13 mouse cellular contexts compared by ENCODE assay signal in genomic region chr9:64078386-64078792, GRCm38 (mm10). TPM values are rescaled to one million over a fixed set of nuclear protein-coding genes. Genes with fewer than 3 reads are reported as not detected.
DNase-seq lines count a peak whose midpoint lies in the region; ATAC-seq lines count a peak whose summit lies in the region.
"Had no signal": no experiment of that assay in that cellular context is flagged by ENCODE, and none has a peak within 500 bp of the region (broad histone marks: within the 10 kb centered on the region; RNA-seq: fewer than 3 reads in every experiment).

No protein-coding gene starts in this region.

- H3K27ac ChIP-seq in kidney, embryonic 15.5 days: peak overlapping the region; percentile 49
- peak overlapping the region; percentile 64 for H3K27ac ChIP-seq in heart, embryonic 15.5 days
- peak overlapping the region; percentile 92 for H3K27ac ChIP-seq in liver, embryonic 11.5 days (ENCODE audit: low read depth, low read length)
- H3K27ac ChIP-seq: forebrain, embryonic 15.5 days; neural tube, embryonic 13.5 days had no signal

- 0 out of 2 replicates have a peak overlapping the region, but pooled peaks have one; percentile 23 for H3K9ac ChIP-seq in kidney, embryonic 15.5 days
- peak overlapping the region; percentile 38 for H3K9ac ChIP-seq in heart, embryonic 15.5 days
- peak overlapping the region; percentile 71 for H3K9ac ChIP-seq in liver, embryonic 11.5 days (ENCODE audit: low read depth, low read length)
- H3K9ac ChIP-seq: forebrain, embryonic 15.5 days; neural tube, embryonic 13.5 days had no signal

- no peaks in the 10 kb centered on the region for H3K9me3 ChIP-seq in kidney, embryonic 15.5 days (replicated peaks)
- H3K9me3 ChIP-seq in heart, embryonic 15.5 days (replicated peaks): no peaks in the 10 kb centered on the region
- no peaks in the 10 kb centered on the region for H3K9me3 ChIP-seq in liver, embryonic 11.5 days (ENCODE audit: control insufficient read depth, low read length)
- H3K9me3 ChIP-seq: forebrain, embryonic 15.5 days; neural tube, embryonic 13.5 days had no signal

- 9% methylated on average over 7 of the region's 7 CpGs for WGBS in kidney, embryonic 15.5 days
- WGBS in heart, embryonic 15.5 days: 15% methylated on average over 7 of the region's 7 CpGs
- WGBS in liver, embryonic 11.5 days: 6% methylated on average over 7 of the region's 7 CpGs

- intact Hi-C loops in left cerebral cortex, postnatal 36 days (cut with DNase I): no loop called here

- peak; percentile 76 for ATAC-seq in kidney, embryonic 15.5 days (replicated peaks; ENCODE audit: low FRiP score)
- peak; percentile 73 for ATAC-seq in heart, embryonic 15.5 days (replicated peaks; ENCODE audit: insufficient number of reproducible peaks, insufficient read depth, low FRiP score, low read depth)
- ATAC-seq in liver, embryonic 11.5 days (replicated peaks; ENCODE audit: low FRiP score): peak; percentile 94
- peak; percentile 82 for ATAC-seq in megakaryocyte progenitor cell, adult 5-6 weeks (replicated peaks; ENCODE audit: poor library complexity)
- ATAC-seq: forebrain, embryonic 15.5 days had no signal

- H3K27me3 ChIP-seq in kidney, embryonic 15.5 days: no peaks in the 10 kb centered on the region
- no peaks in the 10 kb centered on the region for H3K27me3 ChIP-seq in heart, embryonic 15.5 days
- H3K27me3 ChIP-seq in liver, embryonic 11.5 days (replicated peaks; ENCODE audit: control insufficient read depth, insufficient read depth, low read length): no peaks in the 10 kb centered on the region
- H3K27me3 ChIP-seq: forebrain, embryonic 15.5 days had no signal

- peak overlapping the region; percentile 12; the same call in 1 of the 2 replicates for H3K4me2 ChIP-seq in kidney, embryonic 15.5 days
- H3K4me2 ChIP-seq in heart, embryonic 15.5 days: no peak overlapping the region
- H3K4me2 ChIP-seq in liver, embryonic 11.5 days: peak overlapping the region; percentile 54
- H3K4me2 ChIP-seq: forebrain, embryonic 15.5 days; neural tube, embryonic 13.5 days had no signal

- H3K36me3 ChIP-seq in kidney, embryonic 15.5 days: no peaks in the 10 kb centered on the region
- H3K36me3 ChIP-seq in heart, embryonic 15.5 days: no peaks in the 10 kb centered on the region
- no peaks in the 10 kb centered on the region for H3K36me3 ChIP-seq in liver, embryonic 11.5 days (ENCODE audit: control insufficient read depth, insufficient read depth, low read length)
- H3K36me3 ChIP-seq: forebrain, embryonic 15.5 days; neural tube, embryonic 13.5 days had no signal

- peaks cover 29% of the 10 kb centered on the region for H3K4me1 ChIP-seq in kidney, embryonic 15.5 days
- H3K4me1 ChIP-seq in heart, embryonic 15.5 days (replicated peaks): peaks cover 23% of the 10 kb centered on the region
- peaks cover 46% of the 10 kb centered on the region for H3K4me1 ChIP-seq in liver, embryonic 11.5 days (replicated peaks; ENCODE audit: control insufficient read depth, insufficient read depth, low read length)
- H3K4me1 ChIP-seq: forebrain, embryonic 15.5 days; neural tube, embryonic 13.5 days had no signal

- DNase-seq in kidney, adult 9 months: no peak
- DNase-seq in liver, embryonic 11.5 days (ENCODE audit: low spot score): peak; percentile 71
- no peak for DNase-seq in adrenal gland, adult 18-20 months (ENCODE audit: low spot score in 2 of 2)
- DNase-seq in thymus, postnatal 0 days (ENCODE audit: low spot score): no peak
- DNase-seq in left cerebral cortex, postnatal 36 days (ENCODE audit: low spot score in 2 of 2): no peak
- DNase-seq: adrenal gland, postnatal 14 days; cerebellum, adult 18-20 months had no signal

- no peak overlapping the region for H3K4me3 ChIP-seq in kidney, embryonic 15.5 days (replicated peaks)
- H3K4me3 ChIP-seq in heart, embryonic 15.5 days: no peak overlapping the region
- 0 out of 2 replicates have a peak overlapping the region, but pooled peaks have one; percentile 15 for H3K4me3 ChIP-seq in liver, embryonic 11.5 days (ENCODE audit: low read depth, low read length)
- H3K4me3 ChIP-seq: forebrain, embryonic 15.5 days; neural tube, embryonic 13.5 days had no signal

RNA-seq across cellular contexts. Expression of gene Lctl, which starts 38.6 kb away (rescaled TPM):
- 0.16 and 0.51 TPM in 2 replicates for polyA plus RNA-seq in kidney, embryonic 15.5 days (2015; fragmentation: Nextera tagmentation; extraction: Ambion mirVana)
- 0.13 TPM in 1 of 2 replicates, not detected in the other for polyA plus RNA-seq in heart, embryonic 15.5 days (2015; fragmentation: Nextera tagmentation; extraction: Ambion mirVana)
- not detected in 2 replicates for polyA plus RNA-seq in liver, embryonic 11.5 days (2014; fragmentation: Nextera tagmentation; extraction: Ambion mirVana)
- not detected in 2 replicates for total RNA-seq in megakaryocyte progenitor cell, adult 5-6 weeks (2015)
- total RNA-seq in megakaryocyte progenitor cell, adult 5-6 weeks (2017): not detected in 2 replicates
- total RNA-seq in adrenal gland, adult 18-20 months (2021): 10 to 100 TPM in 1 of 2 experiments, under 1 TPM in 1; 0.46 to 11.9 TPM
- 0.23 TPM in 1 of 2 replicates, not detected in the other for polyA plus RNA-seq in thymus, postnatal 0 days (2015; fragmentation: Nextera tagmentation; extraction: Ambion mirVana)
- not detected for total RNA-seq in left cerebral cortex, postnatal 36 days (2021)
- polyA plus RNA-seq: forebrain, embryonic 15.5 days; hindbrain, embryonic 11.5 days; neural tube, embryonic 13.5 days had no signal

RNA-seq across cellular contexts. Expression of gene Smad6, which starts 56.5 kb away (rescaled TPM):
- polyA plus RNA-seq in kidney, embryonic 15.5 days (2015; fragmentation: Nextera tagmentation; extraction: Ambion mirVana): 10.6 and 12.3 TPM in 2 replicates
- polyA plus RNA-seq in heart, embryonic 15.5 days (2015; fragmentation: Nextera tagmentation; extraction: Ambion mirVana): 16.4 and 19.8 TPM in 2 replicates
- 10.1 and 11.1 TPM in 2 replicates for polyA plus RNA-seq in liver, embryonic 11.5 days (2014; fragmentation: Nextera tagmentation; extraction: Ambion mirVana)
- total RNA-seq in megakaryocyte progenitor cell, adult 5-6 weeks (2015): 0.34 and 0.72 TPM in 2 replicates
- total RNA-seq in megakaryocyte progenitor cell, adult 5-6 weeks (2017): 1.2 TPM in 2 replicates
- 1 to 10 TPM; 5.4 to 5.5 TPM for total RNA-seq in adrenal gland, adult 18-20 months (2021)
- polyA plus RNA-seq in thymus, postnatal 0 days (2015; fragmentation: Nextera tagmentation; extraction: Ambion mirVana): 0.96 and 1.4 TPM in 2 replicates
- total RNA-seq in left cerebral cortex, postnatal 36 days (2021): 1 to 10 TPM; 1.7 to 3.6 TPM
